18 mouse cellular contexts compared by ENCODE assay signal in the genomic region with DNA sequence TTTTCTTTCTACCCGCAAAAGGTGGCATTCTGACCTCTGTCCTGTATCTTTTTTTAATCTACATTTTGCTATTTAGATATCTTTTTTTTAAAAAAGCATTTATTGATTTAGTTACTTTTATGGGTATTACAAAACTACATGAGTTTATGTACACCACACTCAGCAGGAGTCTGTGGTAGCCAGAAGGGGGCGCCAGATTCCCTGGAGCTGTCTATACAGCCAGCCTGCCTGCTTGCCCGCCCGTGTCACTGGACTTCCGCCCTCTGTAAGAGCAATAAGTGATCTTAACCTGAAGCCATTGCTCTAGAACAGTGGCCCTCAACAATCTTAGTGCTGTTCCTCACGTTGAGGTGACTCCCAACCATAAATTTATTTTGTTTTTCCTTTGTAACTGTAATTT. TPM values are rescaled to one million over a fixed set of nuclear protein-coding genes. Genes with fewer than 3 reads are reported as not detected.
DNase-seq lines count a peak whose midpoint lies in the region; TF ChIP-seq lines count a peak whose summit lies in the region.
"Had no signal": no experiment of that assay in that cellular context is flagged by ENCODE, and none has a peak within 500 bp of the region (broad histone marks: within the 10 kb centered on the region; RNA-seq: fewer than 3 reads in every experiment).

No protein-coding gene starts in this region.

- no peak overlapping the region for H3K27ac ChIP-seq in left cerebral cortex, adult 2 months
- H3K27ac ChIP-seq: embryonic facial prominence, embryonic 12.5 days; hindbrain, embryonic 13.5 days; limb, embryonic 12.5 days; lung, embryonic 15.5 days; neural tube, embryonic 12.5 days had no signal

- intact Hi-C loops in left cerebral cortex, adult 2 months (cut with DNase I), result no loop called here

- H3K4me3 ChIP-seq in left cerebral cortex, adult 2 months, result no peak overlapping the region
- H3K4me3 ChIP-seq: embryonic facial prominence, embryonic 12.5 days; hindbrain, embryonic 13.5 days; limb, embryonic 12.5 days; lung, embryonic 15.5 days; neural tube, embryonic 12.5 days had no signal

- DNase-seq in left cerebral cortex, adult 2 months (ENCODE audit: extremely low spot score in 1 of 2, low spot score in 2 of 2), result no peak
- DNase-seq in left cerebral cortex, adult 18-20 months (ENCODE audit: low spot score in 2 of 2), result no peak
- DNase-seq in thymus, postnatal 4 days, result peak; percentile 47
- no peak for DNase-seq in thymus, postnatal 36 days
- peak; percentile 88 for DNase-seq in ZHBTc4 (ENCODE audit: low read depth, low spot score)
- DNase-seq in testis, postnatal 10 days (ENCODE audit: low spot score), result peak; percentile 58
- no peak for DNase-seq in retina, postnatal 1 day
- DNase-seq in adrenal gland, postnatal 25 days, result no peak
- DNase-seq: cerebellum, adult 11-12 months; gastrocnemius, postnatal 36 days; kidney, adult 11 months had no signal

- TF ChIP-seq CTCF in left cerebral cortex, adult 2 months (IDR thresholded peaks at IDR 0.05), result peak; percentile 2; the same call in 1 of the 2 replicates

RNA-seq across cellular contexts. Expression of a gene that starts 37.4 kb away (rescaled TPM):
- 1 to 10 TPM; 4.3 to 5.5 TPM for total RNA-seq in left cerebral cortex, adult 2 months (2021)
- 1 to 10 TPM; 6.7 to 7.3 TPM for total RNA-seq in left cerebral cortex, adult 18-20 months (2021)
- total RNA-seq in adrenal gland, postnatal 25 days (2021), result 3.9 and 5.6 TPM in 2 replicates

RNA-seq across cellular contexts. Expression of a gene that starts 38.0 kb away (rescaled TPM):
- total RNA-seq in left cerebral cortex, adult 2 months (2021), result not detected
- not detected for total RNA-seq in left cerebral cortex, adult 18-20 months (2021)
- not detected in 2 replicates for total RNA-seq in adrenal gland, postnatal 25 days (2021)
- total RNA-seq: adrenal gland, postnatal 4 days; gastrocnemius, postnatal 36 days; megakaryocyte progenitor cell, adult 5-6 weeks had no signal

Comparison
In these comparisons a context has a peak if more than half of its experiments do, and no peak if none do; other contexts are left out.
1. DNase-seq: peak in thymus, postnatal 4 days (single experiment), ZHBTc4 (single experiment) and testis, postnatal 10 days (single experiment); none in left cerebral cortex, adult 2 months (0 of 2), left cerebral cortex, adult 18-20 months (0 of 2), thymus, postnatal 36 days (0 of 2), retina, postnatal 1 day (single experiment) and adrenal gland, postnatal 25 days (single experiment).